Mouse (Mus musculus): Measurements from ENCODE around the gene H2afx.

- TF ChIP-seq POLR2A (IDR thresholded peaks at IDR 0.05; ENCODE audit: low read depth, low read length) (no peak), CTCF (IDR thresholded peaks at IDR 0.05; ENCODE audit: extremely low read depth, insufficient read length, insufficient replicate concordance, low read depth, low read length) (no peak)
Measured at GRCm38 (mm10) chr9:44347621-44348020, 13.1 kb downstream of the H2afx start.

Data from small intestine, adult 2 months (tissue).